Mouse (Mus musculus) cerebellum, adult 2 months (tissue): Measurements from ENCODE around the gene Tctex1d4.

Experiments
- CTCF ChIP-seq: fragments of 200-500 bp; IDR thresholded peaks from 2 replicates; pipeline ENCODE4 v1.5.1; 2011; ENCODE audit warnings: low read depth, mild to moderate bottlenecking, control low read depth, low read length, moderate library complexity, borderline replicate concordance; ENCODE audit not compliant: insufficient read depth
- POLR2A ChIP-seq: fragments of 200-500 bp; IDR thresholded peaks from 2 replicates; pipeline ENCODE4 v1.6.1; 2011; ENCODE audit warnings: low read length, control low read depth, borderline replicate concordance; ENCODE audit not compliant: insufficient read depth

DNA sequence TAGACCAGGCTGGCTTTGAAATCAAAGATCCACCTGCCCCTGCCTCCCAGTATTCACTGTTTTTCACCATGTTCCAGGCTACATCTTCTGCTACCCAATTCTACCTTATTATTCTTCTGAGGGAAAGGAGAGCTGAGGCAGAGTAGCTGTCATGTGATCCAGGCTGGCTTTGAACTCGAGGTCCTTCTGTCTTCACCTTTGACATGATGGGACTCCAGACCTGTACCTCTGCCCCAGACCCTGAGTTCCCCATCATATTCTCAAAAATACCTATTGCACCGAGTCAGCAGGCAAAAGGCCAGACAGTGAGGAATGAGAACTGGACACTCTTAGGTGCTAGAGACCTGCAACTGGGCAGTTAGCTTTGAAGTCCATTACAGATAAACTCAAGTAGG lies 8.0 kb downstream of the Tctex1d4 start:
- TF ChIP-seq CTCF (no peak), POLR2A (no peak)
